In the genomic region with DNA sequence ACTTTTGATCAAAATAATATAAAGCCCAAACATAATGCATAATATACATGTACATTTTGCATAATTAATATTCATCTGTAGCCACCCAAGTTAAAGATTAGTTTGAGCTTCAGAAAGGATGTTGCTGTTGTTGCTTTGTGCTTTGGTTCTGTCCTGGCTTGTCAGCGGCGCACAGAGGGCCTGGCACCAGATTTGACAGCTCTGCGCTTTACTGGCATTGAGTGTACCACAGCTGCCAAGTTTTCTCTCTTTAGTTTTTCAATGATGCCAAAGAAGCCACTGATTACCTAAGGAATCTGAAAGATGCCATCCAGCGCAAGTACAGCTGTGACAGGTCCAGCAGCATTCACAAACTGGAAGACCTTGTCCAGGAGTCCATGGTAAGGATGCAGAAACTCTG, we compare ENCODE assay signal across 21 mouse cellular contexts.
DNase-seq lines count a peak whose midpoint lies in the region; ATAC-seq and TF ChIP-seq lines count a peak whose summit lies in the region.
"Had no signal": no experiment of that assay in that cellular context is flagged by ENCODE, and none has a peak within 500 bp of the region (broad histone marks: within the 10 kb centered on the region; RNA-seq: fewer than 3 reads in every experiment).

No protein-coding gene starts in this region.

- H3K9ac ChIP-seq in forebrain, postnatal 0 days, result no peak overlapping the region
- H3K9ac ChIP-seq in forebrain, embryonic 12.5 days, result no peak overlapping the region
- no peak overlapping the region for H3K9ac ChIP-seq in hindbrain, postnatal 0 days (replicated peaks; ENCODE audit: low read length)
- no peak overlapping the region for H3K9ac ChIP-seq in hindbrain, embryonic 11.5 days (ENCODE audit: low read depth, low read length)
- H3K9ac ChIP-seq in midbrain, postnatal 0 days (replicated peaks; ENCODE audit: low read length, poor library complexity, severe bottlenecking), result no peak overlapping the region
- no peak overlapping the region for H3K9ac ChIP-seq in midbrain, embryonic 13.5 days (replicated peaks)
- H3K9ac ChIP-seq: heart, embryonic 15.5 days; hindbrain, embryonic 12.5 days had no signal

- no peaks in the 10 kb centered on the region for H3K9me3 ChIP-seq in forebrain, postnatal 0 days (ENCODE audit: low read length)
- H3K9me3 ChIP-seq in forebrain, embryonic 12.5 days, result no peaks in the 10 kb centered on the region
- no peaks in the 10 kb centered on the region for H3K9me3 ChIP-seq in hindbrain, postnatal 0 days (ENCODE audit: low read length)
- no peaks in the 10 kb centered on the region for H3K9me3 ChIP-seq in hindbrain, embryonic 11.5 days (ENCODE audit: control insufficient read depth, low read length)
- no peaks in the 10 kb centered on the region for H3K9me3 ChIP-seq in midbrain, postnatal 0 days (ENCODE audit: low read length)
- H3K9me3 ChIP-seq in midbrain, embryonic 13.5 days, result no peaks in the 10 kb centered on the region
- H3K9me3 ChIP-seq: embryonic facial prominence, embryonic 10.5 days; G1E; heart, embryonic 15.5 days; hindbrain, embryonic 12.5 days had no signal

- H3K4me1 ChIP-seq in forebrain, postnatal 0 days (ENCODE audit: insufficient read depth), result no peaks in the 10 kb centered on the region
- no peaks in the 10 kb centered on the region for H3K4me1 ChIP-seq in forebrain, embryonic 12.5 days
- H3K4me1 ChIP-seq in hindbrain, postnatal 0 days (ENCODE audit: insufficient read depth, low read length), result no peaks in the 10 kb centered on the region
- H3K4me1 ChIP-seq in hindbrain, embryonic 11.5 days (replicated peaks; ENCODE audit: control insufficient read depth, insufficient read depth, low read length), result no peaks in the 10 kb centered on the region
- H3K4me1 ChIP-seq in midbrain, postnatal 0 days (ENCODE audit: insufficient read depth, low read length), result no peaks in the 10 kb centered on the region
- no peaks in the 10 kb centered on the region for H3K4me1 ChIP-seq in midbrain, embryonic 13.5 days (replicated peaks)
- H3K4me1 ChIP-seq: embryonic facial prominence, embryonic 10.5 days; hindbrain, embryonic 12.5 days had no signal

- no peak overlapping the region for H3K4me2 ChIP-seq in forebrain, postnatal 0 days (ENCODE audit: low read depth)
- no peak overlapping the region for H3K4me2 ChIP-seq in forebrain, embryonic 12.5 days
- H3K4me2 ChIP-seq in hindbrain, postnatal 0 days (ENCODE audit: low read depth, low read length), result no peak overlapping the region
- no peak overlapping the region for H3K4me2 ChIP-seq in hindbrain, embryonic 11.5 days (replicated peaks; ENCODE audit: low read depth, low read length)
- H3K4me2 ChIP-seq in midbrain, postnatal 0 days (ENCODE audit: low read depth, low read length, poor library complexity, severe bottlenecking), result no peak overlapping the region
- no peak overlapping the region for H3K4me2 ChIP-seq in midbrain, embryonic 13.5 days (replicated peaks)
- H3K4me2 ChIP-seq: heart, embryonic 15.5 days; hindbrain, embryonic 12.5 days had no signal

- peak; percentile 53 for ATAC-seq in forebrain, postnatal 0 days
- no peak for ATAC-seq in forebrain, embryonic 12.5 days (ENCODE audit: low FRiP score)
- ATAC-seq in hindbrain, postnatal 0 days, result peak; percentile 52
- no peak for ATAC-seq in hindbrain, embryonic 11.5 days (ENCODE audit: low FRiP score)
- ATAC-seq in midbrain, postnatal 0 days (ENCODE audit: low FRiP score), result no peak
- no peak for ATAC-seq in midbrain, embryonic 13.5 days
- ATAC-seq: CD4-positive, CD25-positive, alpha-beta regulatory T cell, adult 4 months; hindbrain, embryonic 16.5 days had no signal

- 45% methylated on average over 4 of the region's 4 CpGs for WGBS in forebrain, postnatal 0 days
- WGBS in forebrain, embryonic 12.5 days, result 99% methylated on average over 4 of the region's 4 CpGs
- WGBS in hindbrain, postnatal 0 days, result 45% methylated on average over 4 of the region's 4 CpGs
- 96% methylated on average over 4 of the region's 4 CpGs for WGBS in hindbrain, embryonic 11.5 days
- WGBS in midbrain, postnatal 0 days, result 78% methylated on average over 4 of the region's 4 CpGs
- 95% methylated on average over 4 of the region's 4 CpGs for WGBS in midbrain, embryonic 13.5 days

- H3K4me3 ChIP-seq in forebrain, postnatal 0 days (ENCODE audit: low read depth, low read length), result no peak overlapping the region
- no peak overlapping the region for H3K4me3 ChIP-seq in forebrain, embryonic 12.5 days (replicated peaks)
- no peak overlapping the region for H3K4me3 ChIP-seq in hindbrain, postnatal 0 days (ENCODE audit: low read length)
- H3K4me3 ChIP-seq in hindbrain, embryonic 11.5 days (ENCODE audit: low read depth, low read length), result no peak overlapping the region
- H3K4me3 ChIP-seq in midbrain, postnatal 0 days (ENCODE audit: low read depth, low read length), result no peak overlapping the region
- H3K4me3 ChIP-seq in midbrain, embryonic 13.5 days (replicated peaks), result no peak overlapping the region
- H3K4me3 ChIP-seq: embryonic facial prominence, embryonic 10.5 days; heart, embryonic 15.5 days; hindbrain, embryonic 12.5 days had no signal

- H3K36me3 ChIP-seq in forebrain, postnatal 0 days (ENCODE audit: insufficient read depth), result peaks cover 35% of the 10 kb centered on the region
- peaks cover 43% of the 10 kb centered on the region for H3K36me3 ChIP-seq in forebrain, embryonic 12.5 days (replicated peaks)
- H3K36me3 ChIP-seq in hindbrain, postnatal 0 days (ENCODE audit: insufficient read depth, low read length), result peaks cover 38% of the 10 kb centered on the region
- no peaks in the 10 kb centered on the region for H3K36me3 ChIP-seq in hindbrain, embryonic 11.5 days (ENCODE audit: control insufficient read depth, insufficient read depth, low read length)
- H3K36me3 ChIP-seq in midbrain, postnatal 0 days (ENCODE audit: insufficient read depth, low read length), result peaks cover 34% of the 10 kb centered on the region
- H3K36me3 ChIP-seq in midbrain, embryonic 13.5 days, result peaks cover 60% of the 10 kb centered on the region
- H3K36me3 ChIP-seq: G1E had no signal

- DNase-seq in cerebellum, postnatal 10 days, result peak; percentile 42 to 55
- no peak for DNase-seq in cerebellum, adult 11 months
- DNase-seq in forebrain, postnatal 0 days, result peak; percentile 59
- DNase-seq in hindbrain, postnatal 0 days (ENCODE audit: low spot score), result peak; percentile 60
- DNase-seq in hindbrain, embryonic 11.5 days (ENCODE audit: low spot score), result no peak
- DNase-seq in midbrain, postnatal 0 days (ENCODE audit: low spot score), result peak; percentile 52
- DNase-seq: adrenal gland, adult 8-10 months; B cell, adult 2 months; cerebellum, adult 18-20 months; cerebellum, adult 9-11 months; gastrocnemius, postnatal 14 days; heart, postnatal 36 days; kidney, adult 18-20 months had no signal

- H3K27ac ChIP-seq in forebrain, postnatal 0 days (ENCODE audit: low read depth, low read length), result no peak overlapping the region
- H3K27ac ChIP-seq in forebrain, embryonic 12.5 days, result no peak overlapping the region
- no peak overlapping the region for H3K27ac ChIP-seq in hindbrain, postnatal 0 days
- no peak overlapping the region for H3K27ac ChIP-seq in hindbrain, embryonic 11.5 days (ENCODE audit: low read depth, low read length)
- no peak overlapping the region for H3K27ac ChIP-seq in midbrain, postnatal 0 days (ENCODE audit: low read depth, low read length)
- no peak overlapping the region for H3K27ac ChIP-seq in midbrain, embryonic 13.5 days
- H3K27ac ChIP-seq: embryonic facial prominence, embryonic 10.5 days; heart, embryonic 15.5 days; hindbrain, embryonic 12.5 days had no signal

- H3K27me3 ChIP-seq in forebrain, postnatal 0 days (ENCODE audit: insufficient read depth, low read length), result no peaks in the 10 kb centered on the region
- H3K27me3 ChIP-seq in forebrain, embryonic 12.5 days, result no peaks in the 10 kb centered on the region
- H3K27me3 ChIP-seq in hindbrain, postnatal 0 days (ENCODE audit: insufficient read depth, low read length), result no peaks in the 10 kb centered on the region
- H3K27me3 ChIP-seq in hindbrain, embryonic 11.5 days (ENCODE audit: control insufficient read depth, insufficient read depth, low read length), result no peaks in the 10 kb centered on the region
- no peaks in the 10 kb centered on the region for H3K27me3 ChIP-seq in midbrain, postnatal 0 days (ENCODE audit: insufficient read depth, low read length)
- H3K27me3 ChIP-seq in midbrain, embryonic 13.5 days, result no peaks in the 10 kb centered on the region
- H3K27me3 ChIP-seq: heart, embryonic 15.5 days; hindbrain, embryonic 12.5 days had no signal

- no peak for TF ChIP-seq CTCF in forebrain, postnatal 0 days (IDR thresholded peaks at IDR 0.05; ENCODE audit: low read depth)
- TF ChIP-seq CTCF in hindbrain, postnatal 0 days (IDR thresholded peaks at IDR 0.05; ENCODE audit: low read depth), result no peak
- TF ChIP-seq CTCF in midbrain, postnatal 0 days (IDR thresholded peaks at IDR 0.05), result no peak

Comparison
In these comparisons a context has a peak if more than half of its experiments do, and no peak if none do; other contexts are left out.
1. DNase-seq: peak in cerebellum, postnatal 10 days (2 of 2), forebrain, postnatal 0 days (single experiment), hindbrain, postnatal 0 days (single experiment) and midbrain, postnatal 0 days (single experiment); none in cerebellum, adult 11 months (single experiment) and hindbrain, embryonic 11.5 days (single experiment).
2. ATAC-seq: peak in forebrain, postnatal 0 days (single experiment) and hindbrain, postnatal 0 days (single experiment); none in forebrain, embryonic 12.5 days (single experiment), hindbrain, embryonic 11.5 days (single experiment), midbrain, postnatal 0 days (single experiment) and midbrain, embryonic 13.5 days (single experiment).